Mouse (Mus musculus): ENCODE results near the gene 6430548M08Rik.

GRCm38 (mm10) chr8:120177318-120178123 lies 63.6 kb downstream of the 6430548M08Rik start, which contains the start of gene Fam92b:
- TF ChIP-seq GATA1 (IDR thresholded peaks at IDR 0.05; ENCODE audit: borderline replicate concordance, low read length) (no peak), FLI1 (IDR thresholded peaks at IDR 0.05; ENCODE audit: low read length) (no peak)
